Mouse (Mus musculus): ENCODE results near the gene Tm7sf2.

GRCm38 (mm10) chr19:6066571-6066970, 1.6 kb downstream of the Tm7sf2 start:
- TF ChIP-seq POLR2A (IDR thresholded peaks at IDR 0.05; ENCODE audit: control insufficient read depth, extremely low read depth, insufficient read depth, low read length, poor library complexity) (no peak), CTCF (IDR thresholded peaks at IDR 0.05; ENCODE audit: borderline replicate concordance, control insufficient read depth, extremely low read depth, insufficient read depth, low read length, poor library complexity) (no peak)
